Mouse (Mus musculus): ENCODE measurements around the gene Mrpl3. TPM values are rescaled to one million over a fixed set of nuclear protein-coding genes. Genes with fewer than 3 reads are reported as not detected.
"Not testable (repeated sequence)": the region's sequence is repeated elsewhere in the genome, so short reads cannot be mapped to it uniquely, and the experiment has no call there.

The Mrpl3 gene
- polyA plus RNA-seq, 1 experiment from 2014 or later = 55.4 TPM

DNA sequence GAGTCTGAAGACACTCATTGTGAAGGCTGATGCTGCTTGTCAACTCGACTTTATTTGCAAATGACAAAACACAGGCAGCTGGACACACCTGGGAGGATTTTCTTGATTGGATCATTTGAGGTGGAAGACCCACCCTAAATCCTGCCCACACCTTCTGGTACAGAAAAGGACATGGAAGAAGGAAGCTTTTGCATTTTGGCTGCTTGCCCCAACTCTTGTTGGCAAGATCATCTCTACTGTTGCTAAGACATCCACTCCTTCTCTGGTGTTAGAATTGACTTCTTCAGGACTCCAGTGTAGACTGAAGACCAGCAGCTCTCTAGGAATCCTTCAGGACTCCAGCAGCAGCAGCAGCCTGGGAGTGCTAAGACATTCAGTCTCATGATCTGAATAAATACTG is 48.9 kb downstream of the Mrpl3 start:
- H3K4me2 ChIP-seq (replicated peaks; ENCODE audit: low read depth, low read length) = no peak overlapping the region
- no peaks in the 10 kb centered on the region for H3K27me3 ChIP-seq (replicated peaks; ENCODE audit: insufficient read depth, low read length)
- no peak overlapping the region for H3K4me3 ChIP-seq (ENCODE audit: low read depth, low read length)
- WGBS = 48% methylated on average over 1 of the region's 1 CpGs
- no peaks in the 10 kb centered on the region for H3K4me1 ChIP-seq (ENCODE audit: insufficient read depth, low read depth, low read length)
- H3K9me3 ChIP-seq (ENCODE audit: low read length) = no peaks in the 10 kb centered on the region
- no peak overlapping the region for H3K9ac ChIP-seq (replicated peaks; ENCODE audit: low read depth)
- no peaks in the 10 kb centered on the region for H3K36me3 ChIP-seq (ENCODE audit: insufficient read depth, low read length)
- H3K27ac ChIP-seq (ENCODE audit: low read length) = no peak overlapping the region
- ATAC-seq (no peak), DNase-seq (ENCODE audit: low spot score) (no peak)
- TF ChIP-seq CTCF (IDR thresholded peaks at IDR 0.05) = no peak
- TF ChIP-seq EP300 (IDR thresholded peaks at IDR 0.05) = no peak

DNA sequence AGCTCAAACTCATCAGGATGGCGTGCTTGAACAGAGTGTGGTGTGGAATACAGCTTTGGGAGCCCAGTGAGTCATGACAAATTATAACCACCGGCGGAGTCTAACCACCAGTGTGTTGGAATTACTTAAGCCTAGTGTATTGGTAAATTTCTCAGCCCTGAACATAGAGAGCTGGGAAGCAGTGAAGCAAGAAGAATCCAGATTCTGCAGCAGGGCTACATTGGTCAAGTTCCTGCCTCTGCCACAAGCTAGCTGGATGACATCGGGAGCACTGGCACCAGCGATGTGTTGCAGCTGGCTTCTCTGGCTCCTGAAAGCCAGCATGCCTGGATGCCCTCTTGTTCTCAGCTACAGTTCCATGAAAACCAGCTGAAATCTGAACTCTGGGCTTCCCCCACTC is 50.9 kb downstream of the Mrpl3 start:
- H3K9me3 ChIP-seq (ENCODE audit: low read length) = no peaks in the 10 kb centered on the region
- no peak overlapping the region for H3K27ac ChIP-seq (ENCODE audit: low read length)
- H3K9ac ChIP-seq (replicated peaks; ENCODE audit: low read depth) = no peak overlapping the region
- no peaks in the 10 kb centered on the region for H3K36me3 ChIP-seq (ENCODE audit: insufficient read depth, low read length)
- no peaks in the 10 kb centered on the region for H3K27me3 ChIP-seq (replicated peaks; ENCODE audit: insufficient read depth, low read length)
- H3K4me2 ChIP-seq (replicated peaks; ENCODE audit: low read depth, low read length) = no peak overlapping the region
- no peak overlapping the region for H3K4me3 ChIP-seq (ENCODE audit: low read depth, low read length)
- no peaks in the 10 kb centered on the region for H3K4me1 ChIP-seq (ENCODE audit: insufficient read depth, low read depth, low read length)
- TF ChIP-seq EP300 (IDR thresholded peaks at IDR 0.05) = no peak
- TF ChIP-seq CTCF (IDR thresholded peaks at IDR 0.05) = no peak
- 88% methylated on average over 5 of the region's 5 CpGs for WGBS
- DNase-seq (ENCODE audit: low spot score) (no peak), ATAC-seq (no peak)

DNA sequence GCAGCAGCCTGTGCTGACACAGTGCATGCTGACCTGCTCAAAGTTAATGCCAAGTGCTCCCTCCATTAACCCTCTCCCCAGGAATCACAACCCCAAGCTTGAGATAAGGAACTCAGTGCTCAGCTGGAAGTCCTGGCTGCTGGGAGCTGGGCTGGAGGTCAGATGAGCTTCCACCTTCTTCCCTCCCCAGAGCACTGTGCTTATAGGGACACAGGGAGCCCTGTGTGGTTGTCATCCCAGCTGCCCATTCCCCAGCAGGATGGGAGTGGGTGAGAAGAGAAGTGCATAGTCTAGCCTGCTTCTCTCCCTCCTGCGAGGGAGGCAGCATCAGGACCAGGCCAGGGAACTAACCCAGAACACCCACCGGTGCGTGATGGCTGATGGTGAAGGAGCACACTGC is 72.2 kb downstream of the Mrpl3 start:
- not testable (repeated sequence) for ATAC-seq; H3K27ac ChIP-seq (ENCODE audit: low read length); H3K4me3 ChIP-seq (ENCODE audit: low read depth, low read length); H3K4me2 ChIP-seq (replicated peaks; ENCODE audit: low read depth, low read length); H3K9me3 ChIP-seq (ENCODE audit: low read length); H3K4me1 ChIP-seq (ENCODE audit: insufficient read depth, low read depth, low read length); H3K36me3 ChIP-seq (ENCODE audit: insufficient read depth, low read length); H3K9ac ChIP-seq (replicated peaks; ENCODE audit: low read depth); DNase-seq (ENCODE audit: low spot score); H3K27me3 ChIP-seq (replicated peaks; ENCODE audit: insufficient read depth, low read length)
- WGBS = 68% methylated on average over 3 of the region's 3 CpGs

Other genes with a start within 250 kb of the Mrpl3 start
- 24.8 TPM in 2 replicates for gene Nudt16, start 78.6 kb downstream of the Mrpl3 start, polyA plus RNA-seq (2015; fragmentation: Nextera tagmentation; extraction: Ambion mirVana)
- gene 1700080E11Rik, start 91.9 kb downstream of the Mrpl3 start, polyA plus RNA-seq (2015; fragmentation: Nextera tagmentation; extraction: Ambion mirVana) = not detected in 2 replicates